Mouse (Mus musculus): ENCODE results near the gene Slain2.

GRCm38 (mm10) chr5:72904903-72905790 is 9.0 kb upstream of the Slain2 start:
- TF ChIP-seq ZC3H11A (IDR thresholded peaks at IDR 0.05; ENCODE audit: low read depth, low read length) (no peak), CHD1 (IDR thresholded peaks at IDR 0.05; ENCODE audit: low read depth, low read length) (no peak), CTCF (conservative IDR thresholded peaks at IDR 0.05 in 1 of 2, IDR thresholded peaks at IDR 0.05 in 1 of 2; ENCODE audit: low read depth in 2 of 2, low read length in 2 of 2) (no peak), CHD2 (IDR thresholded peaks at IDR 0.05; ENCODE audit: low read length) (no peak), SIN3A (IDR thresholded peaks at IDR 0.05; ENCODE audit: low read length) (no peak), ZNF384 (IDR thresholded peaks at IDR 0.05; ENCODE audit: low read depth, low read length) (peak; percentile 85), USF1 (IDR thresholded peaks at IDR 0.05; ENCODE audit: low read depth, low read length) (no peak), NELFE (IDR thresholded peaks at IDR 0.05; ENCODE audit: low read depth, low read length) (no peak), HCFC1 (IDR thresholded peaks at IDR 0.05; ENCODE audit: low read depth, low read length) (no peak), JUN (IDR thresholded peaks at IDR 0.05; ENCODE audit: insufficient read depth, low read depth, low read length) (no peak), POLR2A (IDR thresholded peaks at IDR 0.05; ENCODE audit: low read depth, low read length) (no peak), JUND (conservative IDR thresholded peaks at IDR 0.05; ENCODE audit: low read depth, low read length) (no peak), RCOR1 (conservative IDR thresholded peaks at IDR 0.05; ENCODE audit: low read depth, low read length) (no peak), EP300 (IDR thresholded peaks at IDR 0.05; ENCODE audit: low read length) (no peak)
